In genomic region chr19:10416889-10417288, GRCm38 (mm10) we compare ENCODE assay signal across 12 mouse cellular contexts. TPM values are rescaled to one million over a fixed set of nuclear protein-coding genes. Genes with fewer than 3 reads are reported as not detected.
DNase-seq lines count a peak whose midpoint lies in the region; ATAC-seq and TF ChIP-seq lines count a peak whose summit lies in the region.
"Had no signal": no experiment of that assay in that cellular context is flagged by ENCODE, and none has a peak within 500 bp of the region (broad histone marks: within the 10 kb centered on the region; RNA-seq: fewer than 3 reads in every experiment).

No protein-coding gene starts in this region.

- H3K9me3 ChIP-seq in heart, postnatal 0 days (replicated peaks; ENCODE audit: control insufficient read depth, low read length), result no peaks in the 10 kb centered on the region
- H3K9me3 ChIP-seq: midbrain, embryonic 12.5 days had no signal

- no peak for TF ChIP-seq CTCF in heart, postnatal 0 days (IDR thresholded peaks at IDR 0.05; ENCODE audit: low read depth)

- H3K4me1 ChIP-seq in heart, postnatal 0 days (ENCODE audit: control insufficient read depth, insufficient read depth), result peaks cover 17% of the 10 kb centered on the region

- 30% methylated on average over 8 of the region's 8 CpGs for WGBS in heart, postnatal 0 days

- peak overlapping the region; percentile 97 for H3K27ac ChIP-seq in heart, postnatal 0 days (ENCODE audit: low read depth)
- H3K27ac ChIP-seq: midbrain, embryonic 12.5 days had no signal

- peak overlapping the region; percentile 37; the same call in 1 of the 2 replicates for H3K9ac ChIP-seq in heart, postnatal 0 days (replicated peaks; ENCODE audit: low read depth, low read length)

- no peaks in the 10 kb centered on the region for H3K36me3 ChIP-seq in heart, postnatal 0 days (replicated peaks; ENCODE audit: control insufficient read depth, insufficient read depth, low read length)
- H3K36me3 ChIP-seq: midbrain, embryonic 12.5 days had no signal

- no peaks in the 10 kb centered on the region for H3K27me3 ChIP-seq in heart, postnatal 0 days (ENCODE audit: control insufficient read depth, insufficient read depth, low read length)

- peak; percentile 46 for DNase-seq in kidney, adult 18-20 months
- no peak for DNase-seq in kidney, postnatal 10 days
- DNase-seq in brain, adult 2 months (ENCODE audit: low read depth, low spot score), result peak; percentile 83
- DNase-seq in cerebellum, postnatal 10 days, result peak; percentile 88 to 92
- peak; percentile 90 for DNase-seq in heart, postnatal 0 days (ENCODE audit: low spot score)
- DNase-seq in adrenal gland, postnatal 25 days, result no peak
- no peak for DNase-seq in ovary, postnatal 36 days (ENCODE audit: low spot score)
- DNase-seq in testis, postnatal 14 days (ENCODE audit: low spot score), result no peak
- DNase-seq: thymus, postnatal 4 days had no signal

- peak; percentile 63; the same call in 1 of the 2 replicates for TF ChIP-seq EP300 in heart, postnatal 0 days (IDR thresholded peaks at IDR 0.05; ENCODE audit: low read depth)

- 0 out of 2 replicates have a peak overlapping the region, but pooled peaks have one; percentile 3 for H3K4me3 ChIP-seq in heart, postnatal 0 days (ENCODE audit: low read depth, low read length)
- H3K4me3 ChIP-seq: midbrain, embryonic 12.5 days had no signal

- peak; percentile 92 for ATAC-seq in heart, postnatal 0 days (ENCODE audit: insufficient read depth, low read depth)
- ATAC-seq: CD4-positive, CD25-positive, alpha-beta regulatory T cell, adult 4 months had no signal

- peak overlapping the region; percentile 48 for H3K4me2 ChIP-seq in heart, postnatal 0 days (ENCODE audit: low read depth, low read length)
- H3K4me2 ChIP-seq: midbrain, embryonic 12.5 days had no signal

RNA-seq across cellular contexts. Expression of gene Syt7, which starts 28.0 kb away (rescaled TPM):
- total RNA-seq in heart, postnatal 0 days (2014; rRNA removed; ENCODE audit: low replicate concordance), result 5.0 and 6.0 TPM in 2 replicates
- polyA plus RNA-seq in heart, postnatal 0 days (2015; fragmentation: Nextera tagmentation; extraction: Ambion mirVana), result 0.78 and 0.96 TPM in 2 replicates
- 21.6 and 27.9 TPM in 2 replicates for total RNA-seq in adrenal gland, postnatal 25 days (2021)
- polyA plus RNA-seq: CD4-positive, CD25-positive, alpha-beta regulatory T cell, adult 4 months had no signal

RNA-seq across cellular contexts. Expression of gene Lrrc10b, which starts 40.4 kb away (rescaled TPM):
- 1.9 TPM in 1 of 2 replicates, not detected in the other for total RNA-seq in heart, postnatal 0 days (2014; rRNA removed; ENCODE audit: low replicate concordance)
- 0.08 and 0.18 TPM in 2 replicates for polyA plus RNA-seq in heart, postnatal 0 days (2015; fragmentation: Nextera tagmentation; extraction: Ambion mirVana)
- total RNA-seq in adrenal gland, postnatal 25 days (2021), result 2.2 and 2.5 TPM in 2 replicates
- total RNA-seq: liver, adult 2 months had no signal
- polyA plus RNA-seq: CD4-positive, CD25-positive, alpha-beta regulatory T cell, adult 4 months; liver, adult 2 months had no signal

Comparison
In these comparisons a context has a peak if more than half of its experiments do, and no peak if none do; other contexts are left out.
1. DNase-seq: peak in kidney, adult 18-20 months (single experiment), brain, adult 2 months (single experiment), cerebellum, postnatal 10 days (2 of 2) and heart, postnatal 0 days (single experiment); none in kidney, postnatal 10 days (single experiment), adrenal gland, postnatal 25 days (single experiment), ovary, postnatal 36 days (single experiment) and testis, postnatal 14 days (single experiment).